Comparison of ENCODE assay signal across 7 mouse cellular contexts in the genomic region with DNA sequence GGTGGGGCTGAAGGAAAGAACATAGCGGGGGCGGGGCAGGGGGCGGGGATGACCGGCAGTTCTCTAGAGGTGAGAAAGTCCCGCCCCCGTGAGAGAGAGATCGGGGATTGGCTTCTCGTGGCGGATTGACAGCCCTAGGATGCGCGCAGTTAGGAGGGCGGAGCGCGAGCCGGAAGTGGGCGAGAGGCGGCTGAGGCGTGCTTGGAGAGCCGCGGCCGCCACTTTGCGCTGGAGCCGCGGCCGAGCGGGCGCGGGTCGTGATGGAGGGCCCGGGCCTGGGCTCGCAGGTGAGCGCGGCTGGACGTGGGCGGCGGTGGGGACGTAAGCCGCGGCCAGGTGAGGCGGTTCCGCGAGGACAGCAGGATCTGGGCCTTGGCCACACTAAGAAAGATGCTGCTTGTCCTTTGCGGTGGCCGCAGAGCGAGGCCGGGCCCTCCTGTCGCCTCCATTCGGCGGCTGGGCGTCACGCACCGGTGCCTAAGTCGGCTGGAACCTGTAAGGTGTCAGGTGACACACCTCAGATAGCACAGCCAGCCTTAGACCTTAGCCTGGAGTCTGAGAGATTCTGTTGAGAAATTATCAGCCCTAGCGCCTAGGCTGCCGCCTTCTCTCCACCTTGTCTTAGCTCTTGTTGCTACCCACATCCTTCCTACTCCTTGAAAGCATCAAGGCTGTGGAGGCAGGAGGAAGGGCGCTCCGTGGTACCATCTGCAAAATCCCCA. TPM values are rescaled to one million over a fixed set of nuclear protein-coding genes. Genes with fewer than 3 reads are reported as not detected.
DNase-seq lines count a peak whose midpoint lies in the region; ATAC-seq lines count a peak whose summit lies in the region.

Gene Zdhhc13 (plus strand): TSS at position 153 of the 722 bp plus-strand sequence.

- peak within 1 kb of the TSS; percentile 88 for H3K9ac ChIP-seq in intestine, embryonic 16.5 days (ENCODE audit: low read depth, low read length)
- H3K9ac ChIP-seq in midbrain, embryonic 11.5 days (ENCODE audit: low read length): peak within 1 kb of the TSS; percentile 73

- H3K4me3 ChIP-seq in intestine, embryonic 16.5 days (ENCODE audit: low read length): peak within 1 kb of the TSS; percentile 92
- H3K4me3 ChIP-seq in midbrain, embryonic 11.5 days (ENCODE audit: low read depth, low read length): peak within 1 kb of the TSS; percentile 59

- no peaks in the 10 kb centered on the region; the same call in 1 of the 2 replicates for H3K4me1 ChIP-seq in intestine, embryonic 16.5 days (ENCODE audit: control insufficient read depth, insufficient read depth, low read length)
- H3K4me1 ChIP-seq in midbrain, embryonic 11.5 days (ENCODE audit: control insufficient read depth, insufficient read depth, low read length): peaks cover 5% of the 10 kb centered on the region; the same call in 1 of the 2 replicates

- H3K36me3 ChIP-seq in intestine, embryonic 16.5 days (ENCODE audit: control insufficient read depth, insufficient read depth, low read length): no peaks in the 10 kb centered on the region
- no peaks in the 10 kb centered on the region for H3K36me3 ChIP-seq in midbrain, embryonic 11.5 days (ENCODE audit: control insufficient read depth, insufficient read depth, low read length)

- peak; percentile 99 for ATAC-seq in intestine, embryonic 16.5 days
- ATAC-seq in midbrain, embryonic 11.5 days (ENCODE audit: low FRiP score): peak; percentile 99

- H3K4me2 ChIP-seq in intestine, embryonic 16.5 days (ENCODE audit: low read depth, low read length): peak within 1 kb of the TSS; percentile 81
- peak within 1 kb of the TSS; percentile 63 for H3K4me2 ChIP-seq in midbrain, embryonic 11.5 days

- no peaks in the 10 kb centered on the region for H3K9me3 ChIP-seq in intestine, embryonic 16.5 days (ENCODE audit: control insufficient read depth, low read length)
- no peaks in the 10 kb centered on the region for H3K9me3 ChIP-seq in midbrain, embryonic 11.5 days (ENCODE audit: control insufficient read depth, low read length)

- intact Hi-C loops in left cerebral cortex, postnatal 36 days (cut with DNase I): no loop called here

- H3K27me3 ChIP-seq in intestine, embryonic 16.5 days (replicated peaks; ENCODE audit: control insufficient read depth, insufficient read depth, low read length): no peaks in the 10 kb centered on the region
- H3K27me3 ChIP-seq in midbrain, embryonic 11.5 days (ENCODE audit: control insufficient read depth, insufficient read depth, low read length): no peaks in the 10 kb centered on the region

- H3K27ac ChIP-seq in intestine, embryonic 16.5 days (ENCODE audit: low read length): peak within 1 kb of the TSS; percentile 92
- H3K27ac ChIP-seq in midbrain, embryonic 11.5 days (ENCODE audit: low read depth, low read length): no peak within 1 kb of the TSS

- peak; percentile 88 for DNase-seq in adrenal gland, adult 8-10 months
- DNase-seq in embryo, embryonic 9.5 days (ENCODE audit: extremely low spot score): peak; percentile 91
- DNase-seq in gastrocnemius, postnatal 4 days (ENCODE audit: low spot score in 2 of 2): peak; percentile 67 to 87
- DNase-seq in left cerebral cortex, postnatal 36 days (ENCODE audit: low spot score in 2 of 2): peak; percentile 92 to 93
- peak; percentile 98 for DNase-seq in midbrain, embryonic 11.5 days (ENCODE audit: low spot score, missing footprints)
- DNase-seq in skeletal muscle tissue, adult 2 months (ENCODE audit: low read depth, low spot score): peak; percentile 76

- WGBS in intestine, embryonic 16.5 days: under 1% methylated on average over 53 of the region's 57 CpGs
- WGBS in midbrain, embryonic 11.5 days: under 1% methylated on average over 56 of the region's 57 CpGs

RNA-seq across cellular contexts. Expression of gene Zdhhc13, which starts in this region (rescaled TPM):
- 10 to 100 TPM; 10.2 to 11.6 (median 11.0) TPM for total RNA-seq in adrenal gland, adult 8-10 months (2022)
- total RNA-seq in gastrocnemius, postnatal 4 days (2021): 10 to 100 TPM in 1 of 2 experiments, 1 to 10 TPM in 1; 9.3 to 10.1 TPM
- 41.1 and 42.5 TPM in 2 replicates for polyA plus RNA-seq in intestine, embryonic 16.5 days (2015; fragmentation: Nextera tagmentation; extraction: Ambion mirVana)
- total RNA-seq in left cerebral cortex, postnatal 36 days (2021): 10 to 100 TPM; 25.5 to 26.6 TPM
- 37.4 and 43.1 TPM in 2 replicates for polyA plus RNA-seq in midbrain, embryonic 11.5 days (2014; fragmentation: Nextera tagmentation; extraction: Ambion mirVana)
